Mouse (Mus musculus) megakaryocyte, adult 5-6 weeks (primary cell): Measurements from ENCODE around the gene Vmo1. TPM values are rescaled to one million over a fixed set of nuclear protein-coding genes. Genes with fewer than 3 reads are reported as not detected.
"Not testable (repeated sequence)": the region's sequence is repeated elsewhere in the genome, so short reads cannot be mapped to it uniquely, and the experiment has no call there.

Experiments
- ATAC-seq: 2 replicates; pipeline ENCODE4 v1.8.0; 2016; ENCODE audit warnings: mild to moderate bottlenecking, inconsistent platforms; ENCODE audit not compliant: poor library complexity, severe bottlenecking
- total RNA-seq, 2 experiments: library from RNA; stranded (forward) in 1 of 2; stranded (reverse) in 1 of 2; fragments of 153-499, 151-499 nt in 1 of 2; fragments of 221-1000, 200-1000 nt in 1 of 2; gene quantifications; 2 replicates each; pipeline versions ENCODE4 v1.2.3 to v1.2.4; 2015 to 2017

Gene Vmo1
- not detected in 2 replicates for total RNA-seq (2015)
- not detected in 2 replicates for total RNA-seq (2017)

DNA sequence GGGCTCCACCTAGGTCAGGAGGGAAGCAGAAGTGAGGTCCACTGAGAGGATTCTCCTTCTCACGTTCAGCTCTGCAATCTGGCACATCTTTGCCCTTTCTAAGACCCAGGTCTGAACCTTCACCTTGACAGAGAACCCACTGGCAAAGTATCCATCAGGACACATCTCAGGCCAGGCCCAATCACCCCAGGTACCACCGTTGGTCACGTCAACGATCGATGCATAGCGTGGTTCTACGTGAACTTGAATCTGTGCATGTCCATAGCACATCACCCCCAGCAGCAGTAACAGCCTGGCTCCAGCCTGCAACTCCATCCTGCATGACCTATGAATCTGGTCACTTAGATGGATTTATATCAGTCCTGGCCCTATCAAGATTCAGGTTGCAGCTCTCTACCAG lies at the start of gene Vmo1:
Gene Vmo1 (minus strand): TSS at position 329 of the 400 bp plus-strand sequence.
- no peak for ATAC-seq

DNA sequence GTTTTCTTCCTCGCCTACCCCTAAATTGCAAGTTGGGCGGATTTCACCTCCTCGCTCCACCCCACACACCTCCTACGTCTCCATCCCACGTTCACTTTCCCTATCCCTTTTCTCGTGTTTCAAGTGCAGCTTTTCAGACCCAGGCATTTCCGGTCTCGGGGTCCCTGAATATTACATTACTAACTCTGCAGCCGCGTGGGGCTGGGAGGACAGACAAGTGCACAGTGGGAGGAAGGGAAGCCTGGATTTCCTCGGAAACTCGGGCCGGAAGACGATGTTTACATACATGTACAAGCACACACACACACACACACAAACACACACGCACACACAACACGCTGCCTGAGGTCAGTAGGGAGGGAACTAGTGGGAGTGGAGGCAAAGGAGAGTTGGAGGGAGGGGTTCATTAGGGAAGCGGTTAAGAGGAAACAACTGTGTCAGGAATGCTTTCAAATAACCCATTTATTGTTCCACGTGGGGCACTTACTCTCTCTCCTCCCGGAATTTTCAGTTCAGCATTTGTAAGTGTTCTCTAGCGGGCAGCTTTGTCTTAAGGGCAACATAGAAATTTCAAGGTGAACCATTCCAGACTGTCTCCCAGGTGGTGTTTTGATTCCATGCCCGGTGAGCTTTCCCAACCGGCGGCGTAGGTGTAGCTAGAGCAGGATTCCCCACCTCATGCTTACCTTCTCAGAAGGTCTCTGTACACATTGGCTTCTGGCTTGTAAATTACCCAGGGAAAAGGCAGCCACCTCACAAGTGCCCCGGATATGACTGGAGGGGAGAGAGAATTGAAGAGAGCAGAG lies 49.3 kb upstream of the Vmo1 start:
- ATAC-seq, result peak; percentile 46; the same call in 1 of the 2 replicates

DNA sequence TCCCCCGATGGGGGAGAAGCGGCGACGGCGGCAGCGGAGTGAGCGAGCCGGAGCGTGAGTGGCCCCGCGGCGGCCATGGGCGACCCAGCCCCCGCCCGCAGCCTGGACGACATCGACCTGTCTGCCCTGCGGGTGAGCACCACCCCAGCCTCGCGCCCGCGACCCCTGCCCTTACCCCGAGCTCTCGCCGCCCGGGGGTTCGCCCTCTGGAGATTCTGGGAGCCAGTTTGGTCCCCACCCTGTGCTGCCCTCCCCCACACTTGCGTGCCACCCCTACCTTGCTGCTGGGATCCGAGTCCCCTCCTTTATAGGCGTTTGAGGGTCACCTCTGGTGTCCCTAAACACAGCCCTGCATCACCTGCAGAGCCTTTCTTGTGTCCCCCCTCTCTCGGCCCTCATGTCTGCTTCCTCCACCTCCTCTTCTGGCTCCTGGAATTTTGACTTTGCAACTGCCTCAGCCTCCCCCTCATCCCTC lies 48.6 kb upstream of the Vmo1 start:
- ATAC-seq, result no peak

DNA sequence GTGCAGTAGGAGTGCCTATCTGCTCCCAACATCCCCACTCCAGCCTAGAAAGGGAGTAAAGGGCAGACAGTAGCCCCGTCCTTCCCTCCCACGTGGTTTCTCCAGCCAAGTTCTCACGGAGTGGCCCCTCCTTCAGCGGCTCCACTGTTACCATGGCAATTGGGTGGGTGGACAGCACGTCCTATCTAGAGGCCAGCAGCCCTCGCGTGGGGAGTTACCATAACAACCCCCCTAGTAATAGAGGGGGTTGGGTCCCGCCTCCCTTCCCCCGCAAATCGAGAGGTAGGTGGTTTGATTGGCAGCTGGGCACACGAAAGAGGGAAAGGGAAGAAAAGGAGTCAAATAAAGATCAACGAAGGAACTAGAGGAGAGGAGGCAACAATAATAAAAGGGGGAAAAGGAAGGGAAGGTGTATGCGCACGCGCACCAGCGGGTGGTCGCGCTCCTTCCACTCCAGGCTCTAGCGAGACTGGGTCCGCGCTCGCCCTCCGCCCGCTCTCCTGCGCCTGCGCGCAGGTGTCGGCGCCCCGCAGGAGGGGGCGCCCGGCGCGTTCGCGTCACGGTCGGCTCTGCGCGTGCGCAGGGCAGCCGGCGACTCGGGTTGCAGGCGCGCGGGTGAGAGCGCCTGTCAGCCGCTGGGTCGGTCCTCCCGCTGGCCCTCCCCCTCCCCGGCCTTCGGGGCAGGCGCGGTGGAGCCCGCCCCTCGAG lies 48.0 kb upstream of the Vmo1 start, which contains the start of gene Mink1:
Gene Mink1 (plus strand): TSS at position 595 of the 708 bp plus-strand sequence.
- peak; percentile 76 for ATAC-seq

DNA sequence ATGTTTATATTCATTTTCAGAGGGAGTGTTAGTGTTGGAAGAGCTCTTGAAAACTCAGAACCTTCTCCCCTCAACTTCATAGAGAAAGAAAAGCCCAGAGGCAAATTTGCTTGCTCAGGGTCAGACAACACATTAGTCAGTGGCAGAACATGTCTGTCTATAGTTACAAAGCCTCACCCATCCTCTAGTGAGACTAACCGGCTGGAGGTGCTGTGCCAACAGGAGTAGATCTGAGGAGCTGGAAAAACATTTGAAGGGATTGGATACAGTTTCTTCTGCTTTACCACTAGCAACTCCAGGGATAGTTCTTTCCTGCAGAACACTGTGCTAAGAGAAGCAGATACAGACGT lies 47.5 kb upstream of the Vmo1 start:
- no peak for ATAC-seq

DNA sequence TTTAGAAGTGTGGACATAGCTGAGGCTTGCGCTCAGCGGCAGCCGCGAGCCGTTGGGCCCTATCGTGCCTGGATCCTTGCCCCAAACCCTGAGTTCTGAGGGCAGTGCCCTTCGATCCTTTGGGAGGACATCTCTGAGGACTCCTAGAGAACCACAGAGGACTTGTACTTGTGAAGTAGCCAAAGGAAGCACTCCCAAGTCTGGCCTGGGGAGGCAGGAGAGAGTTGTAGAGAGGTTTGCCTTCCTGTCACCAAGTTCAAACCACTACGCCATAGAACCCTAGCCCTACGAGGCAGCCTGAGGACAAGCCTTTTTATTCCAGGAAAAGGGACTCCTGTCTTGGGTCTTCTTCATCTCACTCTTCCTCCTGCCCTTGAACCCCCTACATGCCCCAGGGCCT lies 43.1 kb upstream of the Vmo1 start:
- ATAC-seq, result no peak

DNA sequence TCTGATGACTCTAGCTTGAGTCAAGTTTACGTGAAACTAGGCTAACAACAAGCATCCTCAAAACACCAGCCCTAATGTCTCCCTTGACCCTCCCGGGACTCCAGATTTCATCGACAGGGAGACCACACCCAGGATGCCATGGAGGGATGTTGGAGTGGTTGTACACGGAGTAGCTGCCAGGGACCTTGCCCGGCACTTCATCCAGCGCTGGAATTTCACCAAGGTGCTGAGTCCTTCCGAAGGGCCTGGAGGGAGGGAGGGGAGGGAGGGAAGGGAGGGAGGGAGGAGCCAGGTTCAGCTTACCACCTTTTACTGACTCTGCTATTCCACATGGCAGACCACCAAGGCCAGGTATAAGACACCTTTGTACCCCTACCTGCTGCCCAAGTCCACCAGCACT lies 39.5 kb upstream of the Vmo1 start:
- no peak for ATAC-seq

DNA sequence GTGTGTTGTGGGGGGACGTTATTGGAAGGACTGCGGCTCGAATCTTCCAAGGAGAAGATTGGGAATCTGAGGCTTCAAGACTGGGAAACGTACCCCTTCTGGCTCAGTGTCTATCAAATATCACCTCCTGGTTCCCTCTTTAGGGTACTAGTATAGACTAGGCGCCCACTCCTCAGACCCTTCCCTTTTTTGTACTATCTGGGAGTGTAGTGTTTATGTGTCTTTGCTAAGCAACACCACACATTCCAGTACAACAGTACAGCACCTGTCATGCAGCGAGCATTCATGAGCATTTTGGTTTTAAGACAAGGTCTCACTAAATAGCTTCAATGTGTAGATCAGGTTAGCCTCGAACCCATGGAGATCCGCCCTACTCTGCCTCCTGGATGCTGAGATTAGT lies 37.1 kb upstream of the Vmo1 start:
- ATAC-seq, result no peak

DNA sequence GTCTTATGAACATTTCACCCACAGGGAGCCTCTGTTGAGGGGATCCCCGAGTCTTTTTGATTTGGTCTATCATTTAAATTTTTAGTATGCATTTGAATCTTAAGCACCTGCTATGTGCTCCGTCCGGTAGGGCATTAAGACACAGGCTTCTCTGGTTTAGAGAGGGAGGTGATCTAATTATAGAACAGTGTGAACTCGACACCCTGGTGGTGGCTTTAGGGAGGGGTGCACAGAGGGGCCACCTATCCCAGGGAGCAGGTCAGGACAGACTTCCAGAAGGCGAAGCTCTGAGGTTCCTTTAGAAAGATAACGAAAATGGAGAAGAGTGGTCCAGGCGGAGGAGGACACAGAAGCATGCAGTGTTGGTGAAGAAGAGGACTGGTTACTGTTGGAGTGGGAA lies 30.1 kb upstream of the Vmo1 start:
- no peak for ATAC-seq

DNA sequence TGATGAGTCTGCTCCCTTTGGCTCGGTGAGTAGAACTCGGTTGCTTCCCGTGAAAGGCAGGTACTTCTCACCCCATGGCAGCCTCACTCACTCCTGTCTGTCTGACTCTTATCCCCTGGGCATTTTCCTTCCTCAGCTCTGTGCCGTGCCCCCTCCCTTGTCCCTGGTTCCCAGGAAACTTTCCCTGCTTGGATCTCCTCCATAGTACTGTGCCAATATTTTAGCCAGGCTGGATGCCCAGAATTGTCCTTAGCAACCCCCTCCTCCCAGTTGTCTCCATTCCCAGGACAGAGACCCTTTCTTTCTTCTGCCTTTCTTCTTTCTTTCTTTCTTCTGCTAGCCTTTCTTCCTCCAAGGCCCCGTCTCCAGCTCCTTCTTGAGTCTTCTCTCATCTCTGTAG lies 27.0 kb upstream of the Vmo1 start:
- no peak for ATAC-seq

DNA sequence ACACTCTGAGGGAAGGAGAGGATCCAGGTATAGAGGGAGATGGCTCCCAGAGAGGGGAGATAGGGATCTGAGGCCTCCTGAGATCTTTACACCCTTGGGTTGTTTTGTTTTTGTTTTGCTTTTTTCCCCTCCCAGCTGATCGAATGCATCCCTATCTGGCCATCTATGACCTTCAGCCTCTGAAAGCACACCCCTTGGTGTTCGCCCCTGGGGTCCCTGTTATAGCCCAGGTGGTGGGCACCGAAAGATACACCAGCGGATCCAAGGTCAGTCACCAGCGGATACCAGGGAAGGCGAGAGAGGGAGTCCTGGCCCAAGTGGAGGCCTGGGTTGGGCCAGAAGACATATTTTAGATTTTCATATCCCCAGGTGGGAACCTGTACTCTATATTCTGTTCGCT lies 26.5 kb upstream of the Vmo1 start:
- no peak for ATAC-seq

DNA sequence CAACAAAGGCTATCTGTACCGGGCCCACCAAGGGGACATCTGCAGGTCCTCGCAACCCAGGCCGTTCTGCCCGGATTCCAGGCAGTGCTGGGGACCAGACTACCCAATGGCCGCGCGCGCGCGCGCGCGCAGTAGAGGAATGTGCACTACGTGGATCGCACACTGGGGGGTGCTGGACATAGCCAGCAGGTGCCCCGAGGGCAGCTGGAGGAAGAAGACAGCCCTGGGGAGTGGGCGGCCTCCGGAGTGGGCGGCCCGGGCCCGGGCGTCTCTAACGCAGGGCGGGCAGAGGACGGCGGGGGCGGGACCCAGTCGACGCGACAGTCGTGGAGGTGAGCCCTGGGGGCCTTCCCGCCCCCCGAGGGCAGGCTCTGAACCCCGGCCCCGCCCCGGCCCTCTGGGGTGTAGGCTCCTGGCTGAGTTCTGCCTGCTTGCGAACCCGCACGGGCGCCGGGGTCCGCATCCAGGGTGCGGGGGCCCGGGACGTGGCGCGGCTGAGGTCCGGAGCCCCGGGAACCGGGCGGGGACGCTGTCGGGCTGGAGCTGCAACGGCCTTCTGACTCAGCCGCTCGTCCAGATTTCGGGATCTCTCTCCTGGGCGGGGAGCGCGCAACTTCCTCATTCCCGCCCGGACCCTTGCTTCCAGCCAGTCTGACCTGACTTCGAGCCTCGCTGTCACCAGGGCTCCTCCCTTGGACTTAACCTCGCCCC lies 25.6 kb upstream of the Vmo1 start, which contains the start of gene Pld2:
Gene Pld2 (plus strand): TSS at position 188 of the 711 bp plus-strand sequence.
- peak; percentile 94 for ATAC-seq

DNA sequence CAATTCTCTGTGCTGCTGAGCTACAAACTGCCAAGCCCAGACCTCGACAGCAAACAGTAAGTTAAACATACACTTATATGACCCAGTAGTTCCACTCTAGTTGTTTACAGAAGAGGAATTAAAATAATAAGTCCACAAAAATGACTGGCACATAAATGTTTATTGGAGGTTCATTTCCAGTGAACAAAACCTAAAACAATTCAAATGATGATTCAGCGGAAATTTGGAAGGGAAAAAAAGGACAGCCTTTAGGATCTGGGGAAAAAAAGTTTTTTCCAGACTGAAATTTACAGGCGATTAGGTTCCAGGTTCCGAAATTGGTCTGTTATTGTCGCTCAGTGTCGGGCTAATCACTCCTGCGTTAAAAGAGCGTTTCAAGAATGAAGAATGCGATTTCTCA lies 25.0 kb upstream of the Vmo1 start:
- no peak for ATAC-seq

DNA sequence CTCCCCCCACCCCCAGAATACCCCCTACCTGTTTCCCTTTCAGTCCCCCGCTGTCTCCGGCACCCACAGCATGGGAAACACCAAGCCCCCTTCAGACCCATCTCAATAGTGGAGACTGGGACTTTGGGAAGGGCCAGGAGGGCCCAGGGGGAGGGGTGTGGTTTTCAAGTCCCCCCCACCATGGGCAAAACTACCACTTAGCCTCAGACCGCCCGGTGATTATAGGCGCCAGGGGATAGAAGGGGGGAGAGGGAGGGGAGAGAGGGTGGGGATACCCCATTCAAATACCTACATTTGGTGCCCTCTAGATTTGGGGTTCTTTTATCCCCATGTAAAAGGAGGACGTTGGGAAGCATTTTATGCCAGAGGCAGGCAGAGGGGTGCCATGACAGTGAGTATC lies 18.4 kb upstream of the Vmo1 start, which contains the start of gene Gm40193:
Gene Gm40193 (minus strand): TSS at position 101 of the 400 bp plus-strand sequence.
- no peak for ATAC-seq

DNA sequence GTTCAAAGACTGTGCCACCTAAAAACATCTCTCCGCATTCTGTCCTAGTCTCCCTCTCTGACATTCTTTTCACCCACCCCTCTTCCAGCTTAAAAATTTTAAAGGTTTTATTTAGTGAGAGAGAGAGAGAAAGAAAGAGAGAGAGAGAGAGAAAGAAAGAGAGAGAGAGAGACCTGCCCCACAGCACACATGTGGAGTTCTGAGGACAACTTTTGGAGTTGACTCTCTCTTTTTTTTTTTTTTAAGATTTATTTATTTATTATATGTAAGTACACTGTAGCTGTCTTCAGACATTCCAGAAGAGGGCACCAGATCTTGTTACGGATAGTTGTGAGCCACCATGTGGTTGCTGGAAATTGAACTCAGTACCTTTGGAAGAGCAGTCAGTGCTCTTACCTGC lies 16.6 kb upstream of the Vmo1 start:
- not testable (repeated sequence) for ATAC-seq

DNA sequence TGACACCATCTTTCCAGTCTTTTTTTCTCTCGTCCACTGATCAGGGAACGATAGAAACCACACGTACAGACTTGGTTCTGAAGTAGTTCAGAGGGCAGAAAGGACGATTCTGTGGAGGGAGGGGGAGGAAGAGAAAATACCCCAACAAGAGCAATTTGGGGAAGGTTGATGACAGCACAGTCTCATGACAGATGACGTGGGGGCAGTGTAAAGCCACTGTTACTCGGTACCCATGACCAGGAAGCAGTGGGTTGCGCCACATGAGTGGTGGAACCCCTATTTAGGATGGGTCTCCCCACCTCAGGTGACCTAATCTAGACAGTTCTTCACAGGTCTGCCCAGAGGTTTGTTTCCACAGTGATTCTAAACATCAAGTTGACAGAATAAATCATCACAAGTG lies 14.2 kb upstream of the Vmo1 start:
- no peak for ATAC-seq

DNA sequence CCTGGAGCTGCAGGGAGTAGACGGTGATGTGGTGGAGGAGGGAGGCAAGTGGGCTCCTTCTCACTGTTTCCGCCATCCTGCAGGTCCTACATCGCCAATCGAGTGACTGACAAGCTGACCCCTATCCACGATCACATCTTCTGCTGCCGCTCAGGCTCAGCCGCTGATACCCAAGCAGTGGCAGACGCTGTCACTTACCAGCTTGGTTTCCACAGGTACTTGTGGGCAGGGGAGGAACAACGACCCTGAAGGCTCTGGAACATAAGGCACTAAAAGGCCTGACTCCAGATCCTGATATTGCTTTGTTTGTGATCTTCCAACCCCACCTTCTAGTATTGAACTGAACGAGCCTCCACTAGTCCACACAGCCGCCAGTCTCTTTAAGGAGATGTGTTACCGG lies 11.8 kb upstream of the Vmo1 start:
- no peak for ATAC-seq

DNA sequence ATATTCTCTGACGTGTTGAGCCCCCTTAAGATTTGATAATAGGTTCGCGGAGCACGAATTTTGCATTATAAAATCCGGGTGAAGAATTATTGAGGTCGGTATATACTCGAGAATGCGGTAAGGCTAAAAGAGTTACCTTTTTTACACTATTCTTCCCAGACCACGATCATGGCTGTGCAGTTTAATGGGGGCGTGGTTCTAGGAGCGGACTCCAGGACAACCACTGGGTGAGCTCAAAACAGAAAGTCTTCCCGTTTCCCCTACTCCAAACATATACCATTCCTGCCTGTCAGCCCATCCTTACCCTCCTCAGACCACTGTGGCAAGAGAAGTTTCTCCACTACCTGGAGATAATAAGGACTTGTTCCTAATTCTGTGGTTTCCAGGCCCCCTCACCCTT lies 11.3 kb upstream of the Vmo1 start:
- no peak for ATAC-seq

DNA sequence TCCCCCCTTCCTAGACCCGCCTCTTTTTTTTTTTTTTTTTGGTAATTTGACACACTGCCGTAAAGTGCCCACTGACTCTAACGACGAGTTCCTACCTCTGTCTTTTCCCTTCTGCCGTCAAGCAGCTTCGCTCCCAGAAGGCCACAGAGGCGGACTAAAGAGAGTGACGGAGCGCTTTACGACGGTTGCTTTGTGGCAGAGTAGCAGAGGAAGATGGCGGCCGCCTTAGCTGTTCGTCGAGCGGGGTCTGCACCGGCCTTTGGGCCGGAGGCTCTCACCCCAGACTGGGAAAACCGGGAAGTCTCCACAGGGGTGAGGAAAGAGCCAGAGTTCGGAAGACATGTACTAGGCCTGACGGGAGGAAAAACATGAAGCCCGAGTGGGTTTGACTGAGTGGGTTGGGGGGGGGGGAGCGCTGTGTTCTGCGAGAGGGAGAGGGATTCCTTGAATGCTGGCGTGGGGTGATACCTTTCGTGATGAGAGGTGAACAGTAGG lies 10.8 kb upstream of the Vmo1 start, which contains the start of gene Psmb6:
Gene Psmb6 (plus strand): TSS at position 184 of the 495 bp plus-strand sequence.
- peak; percentile 100 for ATAC-seq

DNA sequence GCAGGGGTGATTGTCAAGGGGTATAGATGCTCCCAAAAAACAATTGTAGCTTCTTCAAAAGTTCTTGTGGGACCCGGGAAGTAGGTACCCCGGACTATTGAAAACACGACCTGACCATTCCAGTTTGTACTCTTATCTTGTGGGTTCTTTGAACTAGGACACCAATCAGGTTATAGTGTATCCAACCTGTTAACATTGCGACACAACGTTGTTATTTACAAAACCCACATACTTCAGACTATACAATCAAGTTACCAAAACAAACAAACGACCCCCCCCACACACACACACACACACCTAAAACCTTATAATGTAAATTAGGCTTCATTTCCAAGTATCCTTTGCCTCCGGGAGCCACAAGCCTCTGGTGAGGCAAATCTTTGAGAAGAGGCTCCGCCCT lies 10.4 kb upstream of the Vmo1 start:
- ATAC-seq, result 0 out of 2 replicates have a peak, but pooled peaks have one; percentile 3
